Mouse (Mus musculus) testis, postnatal 10 days (tissue): ENCODE data around the gene Rplp0.

Experiments used
- DNase-seq: peaks from one replicate; pipeline ENCODE4 v3.0.0; 2021; ENCODE audit warnings: low spot score

Rplp0 gene

GRCm38 (mm10) chr5:115526456-115527202 lies 32.6 kb upstream of the Rplp0 start:
- no peak for DNase-seq

- DNase-seq: no peak
Observed at GRCm38 (mm10) chr5:115528128-115528527, 31.1 kb upstream of the Rplp0 start.

GRCm38 (mm10) chr5:115529364-115529741 lies 29.9 kb upstream of the Rplp0 start:
- no peak for DNase-seq

DNA sequence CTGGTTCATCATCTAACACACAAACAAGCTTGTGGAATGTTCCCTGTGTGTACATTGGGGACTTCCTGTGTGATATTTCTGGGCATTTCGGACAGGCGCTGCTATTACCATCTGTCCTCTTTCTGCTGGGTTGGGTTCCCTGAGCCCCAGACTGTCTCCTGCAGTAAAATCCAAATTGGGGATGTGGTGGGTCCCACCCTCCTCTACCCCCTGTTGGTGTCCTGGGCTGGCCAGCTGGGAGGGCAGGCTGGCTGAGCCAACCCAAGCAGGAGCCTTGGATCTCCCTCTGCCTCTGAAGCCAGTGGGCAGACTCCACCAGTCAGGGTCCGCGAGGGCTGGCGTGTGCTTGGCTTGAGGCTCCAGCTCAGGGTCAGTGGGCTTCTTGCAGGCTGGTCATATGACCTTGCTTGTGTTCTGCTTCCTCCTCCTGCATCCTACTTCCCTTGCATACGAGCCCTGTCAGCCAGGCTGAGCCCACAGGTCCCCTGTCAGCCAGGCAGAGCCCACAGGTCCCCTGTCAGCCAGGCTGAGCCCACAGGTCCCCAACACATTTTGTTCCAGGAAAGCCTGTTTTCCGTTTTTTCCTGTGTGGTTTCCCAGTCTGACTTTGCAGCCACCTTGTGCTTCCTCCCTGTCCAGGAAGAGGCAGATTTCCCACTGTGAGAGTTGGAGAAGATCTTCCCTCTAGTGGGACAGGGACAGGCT lies 29.4 kb upstream of the Rplp0 start:
- DNase-seq: no peak

DNA sequence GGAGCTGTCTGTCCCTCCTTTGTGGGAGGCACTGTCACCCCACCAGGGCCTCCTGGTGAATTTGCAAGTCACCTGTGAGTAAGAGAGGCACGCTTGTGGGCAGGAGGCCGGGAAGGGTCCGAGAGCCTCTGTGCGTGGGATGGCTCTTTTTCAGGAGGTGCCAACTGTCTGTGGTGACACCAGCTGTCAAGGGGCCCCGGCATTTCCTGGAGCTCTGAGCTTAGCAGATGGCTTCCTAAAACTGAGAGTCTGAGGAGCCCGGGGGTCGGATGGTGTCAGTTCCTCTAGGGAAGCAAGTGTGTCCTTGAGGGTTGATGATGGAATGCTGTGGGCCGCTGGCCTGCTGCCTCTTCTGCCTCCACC lies 28.8 kb upstream of the Rplp0 start:
- DNase-seq: no peak

DNA sequence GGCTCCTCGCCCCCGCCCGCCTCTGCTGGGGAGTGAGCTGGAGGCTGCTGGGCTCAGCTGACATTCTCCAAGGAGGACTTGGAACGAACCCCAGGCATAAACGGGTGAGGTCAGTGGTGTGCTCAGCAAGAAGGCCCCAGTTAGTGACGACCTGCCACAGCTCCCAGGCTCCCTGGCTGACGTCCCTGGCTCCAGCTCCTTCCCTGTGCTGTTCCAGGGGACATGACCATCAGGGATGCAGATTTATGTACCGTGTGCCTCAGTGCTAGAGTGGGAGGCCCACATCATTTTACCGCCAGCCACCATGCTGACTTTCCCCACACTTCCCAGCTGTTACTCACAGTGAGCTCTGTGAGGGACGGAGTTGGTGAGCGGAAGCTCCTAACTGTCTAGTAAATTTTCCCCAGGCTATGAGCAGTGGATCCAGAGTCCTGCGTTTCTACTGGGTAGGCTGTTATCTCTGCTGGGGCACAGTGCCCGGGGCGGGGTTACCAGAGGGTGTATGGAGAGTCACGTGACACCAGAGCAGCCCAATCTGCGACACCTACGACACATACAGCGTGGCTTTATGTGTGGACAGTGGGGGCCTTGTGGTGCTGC lies 27.5 kb upstream of the Rplp0 start:
- peak; percentile 76 for DNase-seq

GRCm38 (mm10) chr5:115534290-115534731 lies 25.0 kb upstream of the Rplp0 start:
- no peak for DNase-seq

- DNase-seq: no peak
Observed at GRCm38 (mm10) chr5:115534856-115535255, 24.4 kb upstream of the Rplp0 start.

- DNase-seq: no peak
Observed at GRCm38 (mm10) chr5:115535635-115536034, 23.6 kb upstream of the Rplp0 start.

- DNase-seq: peak; percentile 72
Observed at GRCm38 (mm10) chr5:115538017-115538692, 21.1 kb upstream of the Rplp0 start.

DNA sequence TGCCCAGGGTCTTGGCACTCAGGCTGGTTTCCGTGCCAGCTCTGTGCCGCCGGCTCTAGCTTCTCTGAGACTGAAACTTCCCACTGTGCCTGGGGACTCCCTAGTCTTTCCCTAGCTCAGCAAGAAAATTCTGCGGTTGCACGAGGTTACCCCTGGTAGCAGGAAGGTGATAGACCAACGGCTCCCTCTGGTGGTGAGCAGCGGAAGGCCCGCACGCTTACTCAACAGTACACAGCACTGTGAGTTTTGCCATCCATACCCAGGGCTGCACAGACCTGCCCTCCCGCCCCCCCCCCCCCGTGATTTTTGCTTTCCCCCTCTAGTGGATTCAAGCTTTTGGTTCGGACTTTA lies 20.6 kb upstream of the Rplp0 start:
- peak; percentile 97 for DNase-seq

DNA sequence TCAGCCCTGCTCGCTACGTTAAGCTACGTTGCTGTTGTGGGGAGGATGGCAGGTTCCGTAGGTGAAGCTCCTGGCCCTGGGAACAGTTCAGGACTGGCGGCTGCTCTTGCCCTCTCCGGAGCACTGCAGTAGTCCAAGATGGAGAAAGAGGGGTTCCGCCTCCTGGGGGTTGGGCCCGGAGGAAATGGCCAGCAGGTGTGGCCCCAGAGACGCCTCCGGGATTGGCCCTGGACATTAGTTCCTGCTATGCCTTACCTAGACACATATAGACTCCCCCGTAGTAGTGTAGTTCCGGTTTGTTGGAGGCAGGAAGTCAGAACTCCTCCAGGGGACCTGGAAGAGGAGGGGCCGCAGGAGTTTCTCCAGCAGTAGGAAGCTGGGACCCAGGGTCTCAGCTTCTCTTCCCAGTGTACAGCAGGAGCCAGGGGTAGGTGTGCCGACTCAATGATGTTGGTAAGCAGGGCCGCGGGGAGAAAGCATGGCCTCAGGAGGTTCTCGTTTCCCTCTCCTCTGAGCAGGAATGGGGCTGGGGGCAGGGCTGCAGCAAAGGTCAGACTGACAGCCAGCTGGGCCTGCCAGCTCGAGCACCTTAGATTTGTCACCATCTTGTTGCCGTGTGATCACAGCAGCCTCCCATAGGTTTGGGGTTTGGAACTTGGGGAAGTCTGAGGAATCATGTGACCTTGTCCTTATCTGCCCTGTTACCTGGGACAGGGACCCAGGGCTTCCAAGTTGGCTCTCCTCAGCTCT lies 16.5 kb upstream of the Rplp0 start:
- no peak for DNase-seq

DNA sequence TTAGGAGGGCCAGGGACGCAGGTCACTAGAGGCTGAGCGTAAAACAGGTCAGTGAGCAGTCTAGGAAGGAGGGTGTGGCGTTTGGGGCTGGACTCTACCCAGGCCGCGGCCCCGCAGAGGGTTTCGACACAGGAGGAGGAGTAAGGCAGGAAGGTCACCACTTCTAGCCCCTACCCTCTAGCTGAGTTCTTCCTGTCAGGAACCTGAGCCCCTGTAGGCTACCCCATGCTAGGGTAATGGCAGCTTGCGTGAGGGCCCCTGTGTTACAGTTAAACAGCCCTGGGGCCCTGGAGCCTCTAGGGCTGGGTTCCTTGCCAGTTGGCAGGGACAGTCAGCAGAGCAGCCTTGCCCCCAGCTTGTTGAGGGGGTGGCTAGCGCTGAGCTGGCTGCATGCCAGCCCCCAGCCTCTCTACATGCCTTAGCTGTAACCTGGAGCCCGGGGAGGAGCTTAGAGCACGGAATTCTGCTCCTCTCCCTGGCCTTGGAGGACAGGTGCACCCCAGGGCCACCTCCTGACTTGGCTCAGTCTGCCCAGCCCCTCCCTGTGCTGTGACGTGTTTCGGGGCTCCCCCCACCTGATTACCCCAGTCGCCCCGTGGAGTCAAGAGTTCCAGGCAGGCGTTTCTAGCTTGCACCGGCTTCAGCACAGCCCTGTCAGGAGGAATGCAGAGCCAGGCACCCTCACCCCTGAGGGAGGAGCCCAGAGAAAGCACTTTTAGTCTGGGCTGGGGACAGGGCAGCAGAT lies 15.6 kb upstream of the Rplp0 start:
- peak; percentile 86 for DNase-seq

DNA sequence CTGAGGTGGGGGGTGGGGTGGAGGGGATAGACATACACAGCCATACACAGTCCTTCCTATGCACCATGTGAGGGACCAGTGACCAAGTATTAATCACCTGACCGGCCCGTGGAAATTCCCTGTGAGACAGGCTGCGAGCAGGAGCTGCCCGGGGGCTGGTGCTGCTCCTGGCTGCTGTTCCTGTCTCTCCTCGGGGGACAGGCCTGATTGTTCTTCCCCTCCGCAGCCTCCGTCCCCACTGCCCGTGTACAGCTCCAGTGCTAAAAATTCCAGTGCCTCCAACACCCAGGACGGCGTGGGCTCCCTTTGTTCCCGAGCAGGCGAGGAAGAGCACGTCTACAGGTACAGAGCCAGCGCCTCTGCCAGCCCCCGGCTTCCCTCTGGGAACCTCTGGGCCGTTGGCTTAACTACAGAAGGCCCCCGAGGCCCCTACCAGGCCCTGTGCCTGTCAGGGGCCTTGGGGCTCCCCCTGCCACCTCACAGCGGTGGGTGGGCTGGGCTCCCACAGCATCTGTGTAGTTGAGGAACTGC lies 14.5 kb upstream of the Rplp0 start:
- no peak for DNase-seq

DNA sequence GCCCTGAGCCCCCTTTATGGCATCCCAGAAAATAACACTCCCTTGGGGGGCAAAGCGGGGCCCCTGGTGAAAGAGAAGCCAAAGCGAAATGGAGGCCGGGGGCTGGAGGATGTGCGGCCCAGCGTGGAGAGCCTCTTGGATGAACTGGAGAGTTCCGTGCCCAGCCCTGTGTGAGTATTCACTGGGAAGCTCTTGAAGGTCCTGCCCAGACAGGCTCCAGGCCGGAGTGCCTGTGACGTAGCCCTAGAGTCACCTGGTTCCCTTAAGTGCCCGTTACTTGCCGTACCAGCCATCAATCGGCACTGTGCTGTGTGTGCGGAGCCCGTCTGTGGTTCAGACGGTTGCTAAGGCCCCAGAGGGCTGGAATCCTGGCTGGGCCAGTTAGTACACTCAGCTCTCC lies 13.6 kb upstream of the Rplp0 start:
- DNase-seq: no peak

DNA sequence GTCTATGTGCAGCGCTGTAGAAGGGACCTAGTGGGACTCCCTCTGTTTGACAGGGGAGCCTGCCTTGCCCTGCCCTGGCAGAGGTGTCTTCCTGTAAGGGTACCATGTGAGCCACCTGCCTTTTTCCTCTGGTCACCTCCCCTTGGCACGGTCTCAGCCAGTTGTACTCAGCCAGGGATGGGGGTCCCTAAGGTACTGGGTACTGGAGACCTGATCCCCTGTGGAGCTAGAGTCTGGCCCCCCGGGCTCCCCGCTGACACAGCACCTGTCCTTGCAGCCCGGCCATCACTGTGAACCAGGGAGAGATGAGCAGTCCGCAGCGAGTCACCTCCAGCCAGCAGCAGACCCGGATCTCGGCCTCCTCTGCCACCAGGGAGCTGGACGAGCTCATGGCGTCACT lies 12.7 kb upstream of the Rplp0 start:
- no peak for DNase-seq

DNA sequence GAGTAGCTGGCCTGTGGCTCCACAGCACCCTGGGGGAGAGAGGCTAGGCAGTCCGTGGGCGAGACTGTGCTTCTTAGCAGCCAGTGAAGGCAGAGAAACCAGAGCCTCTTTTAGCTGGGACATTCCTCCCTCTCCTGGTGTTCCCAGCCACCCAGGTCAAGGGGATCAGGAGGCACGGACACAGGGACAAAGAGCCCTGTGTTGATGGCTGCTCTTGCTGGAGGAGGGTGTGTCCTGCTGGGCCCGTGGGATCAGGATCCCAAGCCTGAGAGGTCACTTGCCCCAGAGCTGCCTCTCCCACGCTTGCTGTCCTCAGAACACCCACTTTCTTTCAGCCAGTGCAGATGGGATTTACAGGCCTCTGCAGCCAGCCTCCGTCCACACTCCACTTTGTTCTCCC lies 12.3 kb upstream of the Rplp0 start:
- DNase-seq: peak; percentile 68

DNA sequence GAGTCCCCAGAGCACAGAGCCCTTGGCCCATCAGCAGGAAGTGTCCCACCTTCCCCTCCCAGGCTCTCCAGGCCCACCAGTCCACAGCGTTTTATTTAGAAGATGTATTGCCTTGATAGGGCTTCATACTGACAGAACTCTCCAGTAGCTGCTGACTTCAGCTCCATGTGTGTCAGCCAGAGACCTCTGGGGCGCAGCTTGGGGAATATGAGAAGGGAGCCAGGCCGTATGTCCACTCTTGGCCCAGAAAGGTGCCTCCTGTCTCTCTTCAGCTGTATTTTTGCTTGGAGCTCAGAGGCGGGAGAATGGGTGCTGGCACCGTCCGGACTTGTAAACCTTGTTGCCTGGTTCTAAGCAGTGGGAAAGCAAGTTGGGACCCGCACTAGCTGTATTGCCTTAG lies 11.8 kb upstream of the Rplp0 start:
- no peak for DNase-seq

- DNase-seq: no peak
Observed at GRCm38 (mm10) chr5:115548501-115549285, 10.6 kb upstream of the Rplp0 start.

- DNase-seq: no peak
Observed at GRCm38 (mm10) chr5:115550482-115551005, 8.7 kb upstream of the Rplp0 start.
